Mouse (Mus musculus): ENCODE measurements around the gene Olfr862.

Olfr862 gene

DNA sequence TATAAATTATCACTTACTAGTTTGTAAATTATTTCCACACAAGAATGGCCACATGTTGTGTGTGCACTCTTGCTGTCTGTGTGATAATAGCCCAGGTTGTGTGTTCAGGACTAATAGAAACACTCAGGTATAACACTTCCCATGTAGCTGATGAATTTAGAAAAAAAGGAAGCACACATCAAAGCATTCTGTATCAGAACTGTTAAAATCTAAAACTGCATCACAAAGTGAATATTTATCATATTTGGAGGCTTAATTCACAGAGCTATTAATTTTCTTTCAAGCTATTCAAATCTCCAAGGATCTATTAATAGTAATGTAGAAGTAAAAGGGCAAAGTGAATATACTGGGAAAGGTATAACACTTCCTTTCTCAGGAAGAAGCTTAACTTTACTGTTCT, at the start of gene Olfr862:
Gene Olfr862, minus strand, starts transcription at position 101 of the 400 bp plus-strand sequence.
- DNase-seq (ENCODE audit: low spot score in 2 of 2), result no peak

DNA sequence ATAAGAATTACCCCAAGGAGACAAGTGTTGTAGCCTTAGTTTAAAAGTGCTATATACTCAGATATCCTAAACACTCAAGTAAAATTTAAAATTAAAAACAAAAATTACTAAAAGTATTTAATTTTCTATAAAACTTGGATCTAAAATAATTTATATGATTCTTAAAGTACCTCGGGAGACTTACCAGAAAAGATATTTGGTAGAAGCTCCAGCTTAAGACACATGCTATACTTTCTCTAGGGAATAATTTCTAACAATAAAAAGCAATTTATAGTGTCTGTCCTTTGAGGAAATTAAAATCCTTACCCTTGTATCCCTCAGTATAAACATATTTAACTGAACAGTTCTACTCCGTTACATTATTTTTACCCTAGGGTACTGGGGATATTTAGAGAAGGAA, 28.8 kb upstream of the Olfr862 start, which contains the start of gene Olfr77:
Gene Olfr77, plus strand, starts transcription at position 301 of the 400 bp plus-strand sequence.
- no peak for DNase-seq (ENCODE audit: low spot score in 2 of 2)

DNA sequence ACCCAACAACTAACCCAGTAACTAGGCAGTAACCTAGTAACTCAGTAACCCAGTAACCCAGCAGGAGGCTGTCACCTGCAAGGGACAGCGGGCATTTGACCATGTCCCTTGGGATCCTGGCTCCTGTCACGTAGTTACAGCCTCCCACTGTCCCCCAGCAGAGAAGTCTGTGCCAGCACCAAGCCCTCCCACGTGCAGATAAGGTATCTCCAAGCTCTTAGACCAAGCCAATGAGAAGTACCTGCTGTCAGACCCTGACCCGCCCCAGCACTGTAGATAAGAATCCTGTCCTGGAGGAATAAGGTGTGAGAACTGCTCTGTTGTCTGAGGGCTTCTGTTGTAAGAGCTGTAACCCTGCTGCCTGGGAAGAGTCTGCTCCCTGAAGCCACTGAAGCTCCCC, 23.4 kb upstream of the Olfr862 start:
- no peak for DNase-seq (ENCODE audit: low spot score in 2 of 2)

DNA sequence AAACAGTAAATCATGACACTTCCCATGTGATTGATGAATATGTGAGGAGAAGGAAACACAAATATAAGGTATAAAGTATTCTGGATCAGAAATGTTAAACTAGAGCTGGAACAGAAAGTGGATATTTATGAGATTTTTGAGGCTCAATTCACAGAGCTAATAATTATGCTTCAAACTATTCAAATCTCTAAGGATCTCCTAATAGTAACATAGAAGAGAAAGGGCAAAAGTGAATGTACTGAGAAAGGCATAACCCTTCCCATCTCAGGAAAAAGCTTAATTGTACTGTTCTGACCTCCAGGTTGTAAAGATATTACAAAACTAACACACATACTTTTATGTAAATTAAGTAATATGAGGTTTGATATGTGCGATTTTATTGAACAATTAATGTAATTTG, 38.2 kb downstream of the Olfr862 start, which contains the start of gene Olfr860:
Gene Olfr860, minus strand, starts transcription at position 101 of the 400 bp plus-strand sequence.
- DNase-seq (ENCODE audit: low spot score in 2 of 2), result no peak
